Mouse (Mus musculus) limb, embryonic 13.5 days (tissue): ENCODE measurements around the gene Gkn1. TPM values are rescaled to one million over a fixed set of nuclear protein-coding genes. Genes with fewer than 3 reads are reported as not detected.
A peak's percentile ranks its signal among the peaks of the same experiment; 100 is the strongest.

Source experiments
- ATAC-seq: fragments of 200-750 bp; cut with Nextera tagmentation; 2 replicates; pipeline ENCODE4 v1.8.0; 2017; ENCODE audit warnings: low read depth, moderate number of reproducible peaks, moderate TSS enrichment; ENCODE audit not compliant: low FRiP score
- H3K27ac ChIP-seq: fragments of 300-500 bp; sonication (generic); 2 replicates; pipeline ENCODE4 v1.5.1; 2015; ENCODE audit warnings: inconsistent platforms, mild to moderate bottlenecking, moderate library complexity
- H3K27me3 ChIP-seq: fragments of 300-500 bp; sonication (generic); 2 replicates; pipeline ENCODE4 v1.6.1; 2015; ENCODE audit warnings: mild to moderate bottlenecking, inconsistent platforms
- H3K36me3 ChIP-seq: fragments of 300-500 bp; sonication (generic); 2 replicates; pipeline ENCODE4 v1.6.1; 2015; ENCODE audit warnings: inconsistent platforms, mild to moderate bottlenecking, moderate library complexity
- H3K4me1 ChIP-seq: fragments of 300-500 bp; sonication (generic); 2 replicates; pipeline ENCODE4 v1.6.1; 2015; ENCODE audit warnings: inconsistent platforms
- H3K4me2 ChIP-seq: fragments of 300-500 bp; sonication (generic); replicated peaks from 2 replicates; pipeline ENCODE4 v1.6.1; 2015; ENCODE audit warnings: inconsistent platforms, mild to moderate bottlenecking, moderate library complexity
- H3K4me3 ChIP-seq: fragments of 300-500 bp; sonication (generic); 2 replicates; pipeline ENCODE4 v1.5.1; 2015; ENCODE audit warnings: moderate library complexity, mild to moderate bottlenecking, inconsistent platforms
- H3K9ac ChIP-seq: fragments of 300-500 bp; sonication (generic); 2 replicates; pipeline ENCODE4 v1.6.1; 2015; ENCODE audit warnings: mild to moderate bottlenecking, inconsistent platforms
- H3K9me3 ChIP-seq: fragments of 300-500 bp; sonication (generic); 2 replicates; pipeline ENCODE4 v1.6.1; 2016; ENCODE audit warnings: inconsistent platforms
- WGBS: fragments of 180-500 bp; shearing (Covaris S2); methylation state at CpG from one replicate; pipeline ENCODE4 v1.1.7; 2015; 5-methylcytosine and 5-hydroxymethylcytosine counted together
- polyA plus RNA-seq: library from polyadenylated mRNA; unstranded; fragments of >200 nt; fragmentation: Nextera tagmentation; extraction: Ambion mirVana; gene quantifications from 2 replicates; pipeline ENCODE4 v1.2.1, GENCODE M21; 2015

The Gkn1 gene
- polyA plus RNA-seq, 1 experiment from 2014 or later = not detected

- no peak overlapping the region for H3K4me3 ChIP-seq
- H3K27me3 ChIP-seq = no peaks in the 10 kb centered on the region
- WGBS = 80% methylated on average over 8 of the region's 8 CpGs
- H3K36me3 ChIP-seq = peaks cover 6% of the 10 kb centered on the region
- no peak overlapping the region for H3K4me2 ChIP-seq
- H3K9ac ChIP-seq = no peak overlapping the region
- no peak overlapping the region for H3K27ac ChIP-seq
- no peaks in the 10 kb centered on the region for H3K9me3 ChIP-seq
- H3K4me1 ChIP-seq = peaks cover 9% of the 10 kb centered on the region
- ATAC-seq = no peak
Observed at GRCm38 (mm10) chr6:87316966-87317365, 33.8 kb downstream of the Gkn1 start.

GRCm38 (mm10) chr6:87312761-87313160 is 38.0 kb downstream of the Gkn1 start:
- Histone ChIP-seq H3K27ac (no peak overlapping the region), H3K36me3 (peaks cover 48% of the 10 kb centered on the region), H3K27me3 (no peaks in the 10 kb centered on the region), H3K4me3 (no peak overlapping the region), H3K9ac (no peak overlapping the region), H3K9me3 (no peaks in the 10 kb centered on the region), H3K4me1 (peaks cover 9% of the 10 kb centered on the region), H3K4me2 (no peak overlapping the region)
- WGBS = 72% methylated on average over 4 of the region's 4 CpGs
- no peak for ATAC-seq

GRCm38 (mm10) chr6:87304486-87304885 is 46.3 kb downstream of the Gkn1 start:
- WGBS = 87% methylated on average over 8 of the region's 8 CpGs
- Histone ChIP-seq H3K9me3 (no peaks in the 10 kb centered on the region; the same call in 1 of the 2 replicates), H3K27ac (0 out of 2 replicates have a peak overlapping the region, but pooled peaks have one; percentile 15), H3K4me2 (no peak overlapping the region), H3K9ac (no peak overlapping the region), H3K36me3 (peaks cover 54% of the 10 kb centered on the region), H3K4me1 (peaks cover 62% of the 10 kb centered on the region), H3K27me3 (no peaks in the 10 kb centered on the region), H3K4me3 (no peak overlapping the region)
- ATAC-seq = no peak

DNA sequence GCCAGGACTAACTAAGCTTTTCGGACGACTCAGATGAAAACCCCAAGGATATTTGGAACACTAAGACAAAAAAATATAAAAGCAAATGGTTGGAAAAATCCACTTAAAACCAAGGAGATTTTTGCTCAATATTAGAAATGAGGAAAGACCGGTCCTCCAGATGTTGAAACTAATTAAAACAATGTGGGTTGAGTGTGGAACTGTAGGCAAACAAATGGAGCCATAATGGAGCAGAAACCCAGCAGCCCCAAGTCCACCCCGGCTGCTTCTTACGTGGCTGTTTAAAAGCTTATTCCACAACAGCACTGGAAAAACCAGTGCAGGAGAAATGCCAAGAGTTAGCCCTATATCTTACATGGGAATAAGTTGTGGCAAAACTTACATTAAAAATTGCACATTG is 48.0 kb downstream of the Gkn1 start:
- Histone ChIP-seq H3K4me2 (peak overlapping the region; percentile 35; the same call in 1 of the 2 replicates), H3K27ac (peak overlapping the region; percentile 76), H3K4me1 (peaks cover 65% of the 10 kb centered on the region), H3K27me3 (no peaks in the 10 kb centered on the region), H3K4me3 (no peak overlapping the region), H3K36me3 (peaks cover 36% of the 10 kb centered on the region), H3K9ac (no peak overlapping the region), H3K9me3 (no peaks in the 10 kb centered on the region; the same call in 1 of the 2 replicates)
- ATAC-seq = peak; percentile 64
- 31% methylated on average over 5 of the region's 5 CpGs for WGBS

GRCm38 (mm10) chr6:87301991-87302390 is 48.8 kb downstream of the Gkn1 start:
- WGBS = 29% methylated on average over 4 of the region's 4 CpGs
- Histone ChIP-seq H3K27me3 (no peaks in the 10 kb centered on the region), H3K4me3 (no peak overlapping the region), H3K36me3 (peaks cover 29% of the 10 kb centered on the region), H3K9me3 (no peaks in the 10 kb centered on the region; the same call in 1 of the 2 replicates), H3K4me1 (peaks cover 65% of the 10 kb centered on the region), H3K4me2 (no peak overlapping the region), H3K27ac (no peak overlapping the region), H3K9ac (no peak overlapping the region)
- no peak for ATAC-seq

Other genes with a start within 250 kb of the Gkn1 start
- gene D6Ertd527e, start 246.2 kb downstream of the Gkn1 start, polyA plus RNA-seq = 0.56 and 0.59 TPM in 2 replicates
- 20.2 and 21.1 TPM in 2 replicates for gene Antxr1, start 15.1 kb downstream of the Gkn1 start, polyA plus RNA-seq
- not detected in 2 replicates for gene Gkn2, start 22.4 kb upstream of the Gkn1 start, polyA plus RNA-seq
- gene Gkn3, start 38.0 kb upstream of the Gkn1 start, polyA plus RNA-seq = 0.69 and 0.92 TPM in 2 replicates
- gene Bmp10, start 78.1 kb upstream of the Gkn1 start, polyA plus RNA-seq = not detected in 2 replicates
- gene Arhgap25, start 182.3 kb upstream of the Gkn1 start, polyA plus RNA-seq = 4.4 and 4.5 TPM in 2 replicates
- gene Prokr1, start 239.8 kb upstream of the Gkn1 start, polyA plus RNA-seq = 3.8 and 4.6 TPM in 2 replicates